Mouse (Mus musculus) NIH3T3 (cell line): Measurements from ENCODE around the gene Cyp26b1.

Experiments
- DNase-seq: peaks from one replicate; pipeline ENCODE4 v3.0.0-alpha.2; 2012; ENCODE audit warnings: low read depth

Gene Cyp26b1

DNA sequence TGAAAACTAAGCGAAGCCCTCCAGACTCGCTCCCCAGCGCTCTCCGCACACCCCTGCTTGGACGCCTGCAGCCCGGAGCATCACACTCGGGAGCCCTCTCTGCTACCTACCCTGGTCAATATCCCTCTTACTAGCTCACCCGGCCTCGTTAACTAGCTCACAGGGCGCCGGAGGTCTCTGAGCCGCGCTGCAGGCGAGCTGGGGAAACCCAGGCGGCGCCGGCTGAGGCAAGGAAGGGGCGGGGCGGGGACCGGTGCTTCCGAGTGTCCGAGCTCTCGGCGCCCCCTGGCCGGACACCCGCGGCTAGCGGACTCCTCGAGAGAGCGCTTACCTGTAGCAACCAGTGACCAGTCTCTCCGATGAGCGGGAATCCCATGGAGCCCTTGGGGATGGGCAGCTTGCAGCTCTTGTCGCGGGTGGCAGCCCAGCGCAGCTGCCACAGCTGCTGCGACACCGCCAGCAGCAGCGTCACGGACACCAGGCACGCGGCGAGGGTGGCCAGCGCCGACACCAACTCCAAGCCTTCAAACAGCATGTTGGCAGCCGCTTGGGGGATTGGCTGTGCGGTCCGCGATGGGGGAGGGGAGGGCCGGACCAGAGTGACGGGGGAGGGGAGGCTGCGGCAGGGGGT, 6.1 kb downstream of the Cyp26b1 start:
- DNase-seq: peak; percentile 90

DNA sequence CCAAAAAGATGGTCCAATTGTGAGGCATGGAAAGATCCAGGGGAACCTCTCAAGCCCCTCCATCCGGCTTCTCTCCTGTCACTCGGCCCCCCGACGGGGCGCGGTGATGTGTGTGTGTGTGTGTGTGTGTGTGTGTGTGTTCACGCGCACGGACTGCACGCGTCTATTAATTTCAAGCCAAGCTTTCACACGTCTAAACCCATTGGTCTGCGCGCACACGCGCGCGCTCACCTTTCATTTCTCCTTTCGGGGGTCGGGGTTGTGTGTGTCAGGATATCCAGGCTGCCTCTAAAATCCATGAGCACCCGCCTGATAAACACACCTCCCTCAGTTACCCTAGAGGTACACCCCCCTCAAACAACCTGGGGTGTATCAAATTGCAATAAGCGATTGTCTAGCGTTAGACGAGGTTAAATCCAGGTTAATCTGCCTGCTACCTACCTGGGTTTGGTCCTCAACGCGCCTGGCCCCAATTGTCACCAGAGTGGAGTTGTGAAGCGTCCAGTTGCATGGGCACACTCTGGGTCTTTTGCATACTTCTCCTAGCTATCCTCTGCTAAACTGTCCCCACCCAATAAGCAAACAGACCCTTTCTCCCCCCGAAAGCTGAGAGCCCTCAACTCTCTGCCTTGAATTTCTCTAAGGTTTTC, 7.0 kb downstream of the Cyp26b1 start:
- DNase-seq: no peak

DNA sequence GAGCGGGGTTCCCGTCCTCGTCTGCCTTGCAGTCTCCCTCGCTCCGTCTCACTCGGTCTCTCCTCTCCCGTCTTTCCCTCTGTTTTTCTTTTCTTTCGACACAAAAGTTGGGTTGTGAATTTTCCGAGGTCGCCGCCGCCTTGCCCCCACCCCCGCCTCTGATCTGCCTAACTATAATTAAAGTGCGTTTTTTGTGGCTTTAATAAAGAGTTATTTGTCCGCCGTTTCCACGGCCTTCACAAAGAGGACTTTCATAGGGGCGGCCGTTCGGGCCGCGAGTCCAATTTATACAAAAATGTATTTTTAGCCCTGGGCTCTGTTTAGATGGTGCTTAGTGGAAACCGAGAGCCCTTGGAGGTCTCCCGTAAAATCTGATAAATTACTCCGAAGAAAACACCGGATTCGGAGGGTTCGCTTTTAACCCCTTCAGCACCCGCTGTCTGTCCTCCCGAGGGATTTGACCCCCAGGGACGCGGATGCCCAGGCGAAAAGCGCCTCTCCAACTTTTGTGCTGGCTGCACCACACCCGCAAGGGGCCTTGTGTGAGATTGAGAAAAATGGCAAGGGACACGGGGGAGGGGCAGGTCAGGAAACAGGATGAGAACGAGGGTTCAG, 7.9 kb downstream of the Cyp26b1 start:
- no peak for DNase-seq

DNA sequence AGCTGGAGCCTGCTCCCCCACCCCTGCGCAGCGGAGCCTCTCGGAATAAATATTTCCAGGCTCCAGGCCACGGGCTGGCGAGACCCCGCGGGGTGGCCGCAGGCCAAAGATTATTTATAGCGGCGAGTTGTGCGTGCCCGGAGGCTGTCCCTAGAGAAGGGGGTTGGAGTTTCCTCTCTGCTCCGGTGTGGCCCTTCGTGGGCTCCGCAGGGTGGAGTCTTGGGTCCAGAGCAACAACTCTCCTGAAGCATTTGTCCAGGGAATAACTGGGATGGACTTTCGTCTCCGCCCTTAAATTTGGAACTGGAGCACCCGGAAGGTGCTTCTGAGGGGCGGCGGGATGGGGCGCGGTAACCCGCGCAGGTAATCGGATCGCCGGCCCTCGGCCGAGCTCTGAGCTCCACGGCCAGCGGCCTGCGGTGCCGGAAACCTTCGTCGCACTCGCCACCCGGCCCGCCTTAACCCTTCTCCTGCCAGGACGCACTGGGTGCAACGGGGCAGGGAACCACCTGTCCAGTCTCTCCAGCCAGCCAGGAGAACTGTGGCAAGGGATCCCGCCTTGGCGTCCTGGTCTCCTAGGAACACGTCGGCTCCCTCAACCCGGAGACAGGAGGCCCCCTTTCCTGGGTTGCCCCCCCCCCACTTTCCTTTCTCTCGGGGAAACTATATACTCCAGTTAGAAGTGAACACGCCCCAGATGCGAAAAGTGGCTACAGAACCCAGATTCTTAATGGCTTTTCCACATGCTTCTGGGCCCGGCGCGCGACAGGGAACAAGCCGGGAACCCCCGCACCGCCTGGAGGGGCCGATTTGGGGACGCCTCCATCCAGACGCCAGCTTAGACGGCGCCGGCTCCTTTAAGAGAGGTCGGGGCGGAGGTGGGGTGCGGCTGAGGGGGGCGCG, 8.7 kb downstream of the Cyp26b1 start:
- DNase-seq: no peak

DNA sequence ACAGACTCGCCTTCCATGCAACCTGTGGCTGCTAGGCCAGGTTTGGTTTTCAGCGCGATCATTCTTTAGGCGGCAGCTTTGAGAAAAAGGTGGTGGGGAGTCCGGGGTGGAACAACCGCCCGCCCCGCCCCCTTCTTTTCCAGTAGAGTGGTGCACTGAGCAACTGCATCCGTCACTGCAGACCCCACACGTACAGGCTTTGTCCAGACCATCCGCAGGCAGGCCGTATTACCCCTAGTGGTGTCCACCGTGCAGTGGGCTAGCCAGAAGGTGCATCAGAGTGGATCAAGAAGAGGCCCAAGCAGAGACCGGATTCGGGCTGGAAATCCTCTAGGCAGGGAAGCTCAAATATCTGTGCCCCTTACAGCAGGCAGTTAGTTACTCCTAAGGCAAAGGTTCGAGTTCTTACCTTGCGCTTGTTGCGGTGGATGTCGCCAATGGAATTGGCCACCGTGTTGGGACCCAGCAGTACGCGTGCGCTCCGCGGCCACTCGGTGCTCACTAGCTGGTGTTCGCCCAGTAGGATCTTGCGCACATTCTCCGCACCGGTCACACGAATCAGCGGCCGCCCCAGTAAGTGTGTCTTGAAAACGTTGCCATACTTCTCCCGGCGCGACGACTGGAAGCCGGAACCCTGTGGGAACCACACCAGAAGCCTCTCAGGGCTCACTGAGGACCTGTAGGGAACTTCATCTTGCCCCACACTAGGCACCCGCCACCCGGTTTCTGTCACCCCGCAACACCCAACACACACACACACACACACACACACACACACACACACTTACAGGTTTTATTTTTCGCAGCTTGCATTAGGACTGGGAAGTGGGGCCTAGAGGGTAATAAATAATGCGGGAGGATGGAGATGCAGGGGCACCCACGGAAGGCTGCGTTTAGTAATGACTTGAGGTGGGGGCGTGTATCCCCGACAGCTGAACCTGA, 9.6 kb downstream of the Cyp26b1 start:
- no peak for DNase-seq

DNA sequence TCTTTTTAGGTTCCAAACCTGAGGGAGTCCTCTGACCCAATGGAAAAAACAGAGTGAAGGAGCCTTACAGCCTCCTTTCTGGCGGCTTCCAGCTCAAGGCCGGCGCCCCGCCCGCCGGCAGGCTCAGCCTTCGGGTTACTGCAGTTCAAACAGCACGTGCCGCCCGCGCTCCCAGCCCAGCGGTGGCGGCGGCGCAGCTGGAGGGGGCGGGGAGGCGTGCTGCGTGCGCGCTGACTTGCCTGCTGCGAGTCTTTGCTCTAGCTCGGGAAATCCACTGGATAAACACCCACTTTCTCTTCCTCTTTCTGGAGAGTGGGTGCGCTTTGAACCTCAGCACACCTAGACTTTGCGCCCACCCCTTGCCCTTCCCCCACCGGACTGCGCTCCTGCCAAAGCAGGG, 10.3 kb downstream of the Cyp26b1 start:
- no peak for DNase-seq

DNA sequence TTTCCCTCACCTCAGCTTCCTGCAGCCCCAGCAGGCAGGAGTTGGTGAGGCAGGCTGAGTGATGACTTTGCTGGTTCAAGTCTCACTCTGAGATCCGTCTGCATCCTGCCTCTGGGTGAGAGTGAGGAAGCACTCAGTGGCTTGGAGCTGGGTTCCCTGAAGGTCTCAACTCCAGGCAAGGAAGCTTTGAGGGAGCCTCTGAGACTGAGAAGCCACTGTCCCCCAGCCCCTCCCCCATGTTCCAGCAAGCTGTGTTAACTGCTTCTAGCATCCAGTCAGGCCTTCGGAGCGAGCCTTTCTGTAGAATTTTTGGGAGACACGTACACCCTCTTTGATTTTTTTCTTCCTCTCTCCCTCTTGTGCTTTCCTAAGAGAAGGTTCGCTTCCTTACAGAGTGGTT, 10.9 kb downstream of the Cyp26b1 start:
- DNase-seq: no peak

DNA sequence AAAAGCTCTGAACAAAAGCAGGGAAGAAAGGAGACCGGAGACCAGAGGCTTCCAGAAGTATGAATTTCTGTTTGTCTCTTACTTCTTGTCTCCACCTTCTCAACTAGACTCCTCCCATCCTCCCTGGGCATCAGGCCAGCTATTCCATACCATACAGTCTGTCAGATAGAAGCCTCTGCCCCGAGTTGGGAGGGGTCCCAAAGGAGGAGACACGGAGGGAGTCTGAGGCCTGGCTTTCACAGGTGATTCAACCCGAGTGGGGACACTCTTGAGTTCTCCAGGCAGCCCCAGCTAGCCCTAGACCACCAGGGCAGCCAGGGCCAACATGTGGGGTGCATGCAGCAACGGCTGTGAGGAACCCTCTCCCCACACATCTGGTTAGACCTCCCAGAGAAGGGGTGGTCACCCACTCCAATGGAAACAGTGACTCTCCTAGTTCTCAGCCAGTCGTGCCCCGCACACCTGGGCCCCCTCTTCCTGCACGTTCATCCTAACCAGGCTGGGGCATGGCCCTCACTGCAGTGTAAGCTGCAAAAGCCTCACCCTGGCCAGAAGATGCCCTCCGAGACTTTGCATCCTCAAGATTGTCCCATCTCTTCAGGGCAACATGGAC, 11.8 kb downstream of the Cyp26b1 start:
- DNase-seq: peak; percentile 66

DNA sequence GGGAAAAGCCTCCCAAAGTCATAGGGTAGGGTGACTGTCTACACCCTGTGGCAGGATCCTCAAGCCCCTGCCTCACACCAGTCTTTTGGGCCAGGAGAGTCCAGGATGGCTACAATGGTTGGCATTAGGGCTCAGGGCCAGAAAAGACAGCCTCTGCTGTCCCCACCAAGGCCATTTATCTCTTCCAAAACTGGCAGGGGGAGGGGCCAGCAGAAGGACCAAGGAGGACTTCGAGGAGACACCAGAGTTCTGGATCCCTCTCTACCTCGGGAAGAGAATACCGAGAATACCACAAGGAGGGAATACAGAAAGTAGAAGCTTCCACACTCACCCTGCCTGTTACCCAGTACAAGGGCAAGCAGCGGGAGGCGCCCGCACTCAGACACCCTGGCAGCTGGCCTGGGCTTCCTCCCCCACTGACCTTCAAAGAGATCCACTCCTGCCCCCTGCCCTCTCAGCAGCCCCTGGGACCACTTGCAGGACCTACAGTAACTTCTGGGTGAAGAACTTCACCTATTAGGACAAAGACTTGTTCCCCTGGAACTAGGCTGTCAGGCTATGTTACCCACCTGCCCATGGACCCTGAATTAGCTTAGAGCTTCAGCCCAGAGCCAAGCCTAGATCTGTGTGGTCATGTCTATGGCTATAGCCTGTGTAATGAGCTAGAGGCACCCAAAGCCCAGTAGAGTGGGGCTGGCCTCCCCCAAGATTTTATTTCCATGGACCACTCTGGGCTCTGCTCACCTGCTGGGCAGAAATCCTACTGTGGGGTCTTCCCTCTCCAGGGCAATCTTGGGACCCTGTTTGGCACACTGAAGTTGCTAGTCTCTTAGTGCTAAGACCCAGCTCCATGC, 12.5 kb downstream of the Cyp26b1 start:
- DNase-seq: no peak

DNA sequence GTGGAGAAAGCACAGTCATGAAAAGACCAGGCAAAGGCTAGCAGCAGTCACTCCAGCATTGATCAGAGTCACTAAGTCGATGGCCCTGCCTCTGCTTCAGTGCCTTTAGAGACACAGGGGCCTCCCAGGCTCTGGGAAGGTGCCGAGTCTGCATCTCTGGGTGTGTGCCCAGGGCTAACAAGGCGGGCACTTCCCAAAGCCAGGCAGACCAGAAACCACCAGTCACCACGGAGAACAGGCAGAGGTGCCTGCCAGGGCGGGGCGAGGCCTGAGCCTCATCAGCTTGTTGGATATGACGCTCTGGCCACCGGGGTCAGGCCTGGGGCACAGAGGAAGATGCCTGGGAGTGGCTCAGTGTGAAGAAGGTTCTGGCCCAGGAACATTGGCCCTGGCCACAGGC, 14.2 kb downstream of the Cyp26b1 start:
- DNase-seq: no peak

DNA sequence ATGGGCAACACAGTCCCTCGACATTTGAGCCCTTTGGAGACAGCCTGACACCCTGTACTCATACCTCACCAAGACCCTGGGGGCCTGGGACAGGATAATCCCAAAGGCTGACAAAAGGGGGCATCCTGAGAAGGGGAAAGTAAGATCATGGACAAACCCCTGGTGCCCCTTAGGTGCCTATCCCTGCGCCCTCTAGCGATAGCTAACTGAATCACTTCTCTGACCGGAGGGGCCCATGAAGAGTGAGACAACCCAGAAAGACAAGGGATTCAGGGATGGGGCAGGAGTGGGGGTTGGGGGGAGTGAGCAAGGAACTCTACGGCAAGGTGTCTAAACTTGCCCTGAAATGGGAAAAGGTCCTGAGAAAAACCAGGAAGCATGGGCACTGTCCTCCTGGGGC, 14.8 kb downstream of the Cyp26b1 start:
- no peak for DNase-seq

DNA sequence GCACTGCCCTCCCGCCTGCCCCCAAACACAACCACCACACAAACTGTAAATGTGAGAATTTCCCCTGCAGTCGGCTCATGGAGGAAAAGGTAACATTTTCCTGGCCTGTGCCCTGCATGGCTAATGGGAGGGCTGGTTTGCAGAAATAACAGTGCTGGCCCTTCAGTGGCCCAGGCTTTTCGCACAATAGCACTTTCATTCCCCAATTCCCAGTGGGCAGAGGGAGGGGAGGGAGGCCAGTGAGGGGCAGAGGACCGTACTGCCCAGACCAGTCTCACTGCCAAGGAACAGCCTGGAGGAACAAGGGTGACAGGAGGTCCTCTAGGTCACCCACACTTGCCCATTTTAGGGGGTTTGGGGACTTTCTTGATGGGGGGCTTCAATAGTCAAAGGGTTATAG, 15.8 kb downstream of the Cyp26b1 start:
- DNase-seq: no peak

DNA sequence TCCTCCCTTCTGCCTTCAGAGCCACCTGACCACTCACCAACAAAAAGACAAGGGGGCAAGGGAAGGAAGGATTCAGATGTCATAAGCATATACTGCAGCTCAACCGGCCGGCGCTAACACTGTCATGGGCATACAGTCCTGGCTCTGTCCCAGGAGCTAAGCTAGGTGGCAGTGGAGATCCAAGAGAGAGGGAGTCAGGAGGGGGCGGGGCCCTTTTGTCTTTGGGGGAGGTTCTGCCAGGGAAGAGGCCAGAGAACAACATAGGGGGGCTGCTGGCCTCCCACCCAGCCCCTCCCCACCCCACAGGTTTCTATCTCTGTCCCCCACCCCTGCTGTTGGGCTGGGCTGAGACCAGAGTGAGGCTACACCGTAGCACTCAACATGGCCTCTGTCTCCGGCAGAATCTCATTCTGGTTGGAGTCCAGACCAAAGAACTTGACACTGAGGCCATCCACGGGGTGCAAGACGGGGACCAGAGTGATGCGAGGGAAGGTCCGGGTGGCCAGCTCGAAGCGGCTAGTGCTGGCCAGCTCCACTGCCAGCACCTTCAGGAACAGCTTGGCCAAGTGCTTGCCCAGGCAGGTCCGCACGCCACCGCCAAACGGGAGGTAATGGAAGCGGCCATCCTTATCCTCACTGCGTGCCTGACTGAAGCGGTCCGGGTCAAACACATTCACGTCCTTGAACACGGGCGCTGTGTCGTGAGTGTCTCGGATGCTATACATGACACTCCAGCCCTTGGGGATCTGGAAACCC, 19.6 kb downstream of the Cyp26b1 start:
- DNase-seq: no peak

DNA sequence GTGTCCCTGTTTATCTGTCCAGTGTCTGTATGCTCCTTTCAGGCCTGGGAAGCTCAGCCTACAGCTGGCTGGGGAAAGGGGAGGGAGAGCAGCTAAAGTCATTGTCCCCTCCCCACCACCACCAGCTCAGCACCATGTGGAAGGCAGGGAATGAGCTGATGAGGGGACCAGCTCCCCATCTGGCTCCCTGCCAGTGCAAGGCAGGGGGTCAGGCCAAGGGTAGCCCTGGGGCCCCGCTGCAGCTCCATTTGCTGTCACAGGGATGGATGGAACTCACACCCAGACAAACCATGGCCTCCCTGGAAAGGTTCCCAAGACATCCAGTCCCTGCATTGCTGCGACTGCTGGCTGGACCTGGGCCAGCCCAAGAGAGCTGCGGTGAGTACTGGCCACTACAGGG, 23.7 kb downstream of the Cyp26b1 start:
- no peak for DNase-seq

DNA sequence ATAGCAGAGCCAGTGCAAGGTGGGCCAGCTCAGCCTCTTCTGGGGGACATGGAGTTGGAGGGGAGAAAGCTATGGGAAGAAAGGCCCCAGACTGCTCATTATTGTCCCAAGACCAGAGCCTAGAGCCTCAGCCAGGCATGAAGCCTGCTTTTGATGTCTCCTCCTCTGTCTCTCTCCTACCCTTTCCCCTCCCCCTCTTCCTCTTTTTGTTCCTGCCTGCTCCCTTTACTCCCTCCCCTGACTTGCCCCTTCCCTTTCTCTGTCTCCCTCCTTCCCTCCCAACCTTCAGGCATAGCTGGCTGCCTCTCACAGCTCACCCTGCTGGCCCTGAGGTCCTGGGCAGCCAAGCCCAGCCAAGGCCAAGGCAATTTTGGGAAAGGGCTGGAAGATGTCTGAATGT, 24.1 kb downstream of the Cyp26b1 start:
- no peak for DNase-seq

DNA sequence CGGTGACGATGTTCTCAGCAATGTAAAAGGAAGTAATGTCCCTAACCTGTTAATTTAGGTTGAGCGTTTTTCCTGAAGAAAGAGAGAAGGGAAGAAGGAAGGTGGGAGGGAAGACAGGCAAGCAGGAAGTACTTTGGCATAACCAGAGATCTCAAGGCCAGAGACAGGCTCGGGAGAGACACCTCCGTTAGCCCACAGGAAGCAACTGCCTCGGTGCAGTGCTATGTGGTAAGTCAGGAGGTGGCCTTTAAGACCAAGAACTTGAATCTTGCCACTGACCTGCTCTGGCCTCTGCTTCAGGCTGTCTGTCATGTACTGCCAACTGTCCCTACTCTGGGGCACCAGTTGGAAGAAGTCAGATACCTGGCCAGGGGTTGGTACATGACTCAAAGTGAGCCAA, 24.8 kb downstream of the Cyp26b1 start:
- DNase-seq: no peak

DNA sequence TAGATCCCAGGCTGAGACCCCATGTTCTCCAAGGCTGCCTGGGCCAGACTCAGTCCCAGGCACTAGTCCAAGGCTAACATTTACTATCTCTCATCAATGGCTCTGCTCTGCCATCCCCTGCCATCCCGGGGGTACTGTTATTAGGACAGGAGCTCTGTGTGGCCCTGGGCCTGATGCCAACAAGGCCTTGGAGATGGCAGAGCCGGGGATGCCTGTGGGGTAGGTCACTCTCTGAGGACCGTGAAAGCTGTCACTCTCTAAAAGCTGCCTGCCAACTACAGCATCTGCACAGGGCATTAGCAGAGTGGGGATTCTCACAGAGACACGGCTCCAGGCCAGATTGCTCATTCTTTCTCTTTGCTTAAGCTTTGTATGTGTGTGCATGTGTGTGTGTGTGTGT, 26.0 kb downstream of the Cyp26b1 start:
- DNase-seq: no peak

DNA sequence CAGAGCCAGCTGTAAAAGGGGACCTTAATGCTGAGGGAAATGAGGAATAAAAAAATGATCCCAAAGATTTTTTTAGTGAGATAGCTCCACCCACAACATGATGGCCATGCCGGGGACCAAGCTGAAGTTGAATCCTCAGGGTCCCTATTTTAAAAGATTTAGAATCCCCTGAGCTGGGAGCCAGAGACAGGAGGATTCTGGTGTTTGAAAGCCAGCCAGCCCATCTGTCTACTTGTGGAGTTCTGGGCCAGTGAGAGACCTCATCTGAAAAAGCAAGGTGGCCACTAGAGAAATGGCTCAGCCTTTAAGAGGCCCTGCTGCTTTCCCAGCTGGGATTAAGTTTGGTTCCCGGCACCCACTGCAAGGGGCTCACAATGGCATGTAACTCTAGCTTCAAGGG, 26.9 kb downstream of the Cyp26b1 start:
- DNase-seq: no peak

DNA sequence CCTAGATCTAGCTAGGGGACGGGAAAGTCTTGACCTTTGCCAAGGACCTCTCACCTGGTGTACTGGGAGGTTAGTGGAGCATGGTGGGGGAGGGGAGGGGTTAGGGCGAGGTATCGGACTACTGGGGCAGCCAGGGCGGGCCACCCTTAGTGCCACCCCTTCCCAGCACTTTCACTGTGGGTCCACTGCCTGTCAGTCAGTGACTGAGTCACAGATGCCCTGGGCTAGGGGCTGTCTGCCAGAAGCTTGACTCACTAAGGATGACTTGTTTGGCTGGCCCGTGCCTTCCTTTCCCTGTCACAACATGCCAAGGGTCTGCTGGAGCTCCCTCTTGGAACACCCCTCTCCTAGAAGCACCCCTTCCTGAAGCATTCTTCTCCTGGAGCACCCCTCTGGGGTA, 28.5 kb downstream of the Cyp26b1 start:
- DNase-seq: peak; percentile 92
